Comparison of ENCODE assay signal across 8 mouse cellular contexts in genomic region chr7:88129536-88130487, GRCm38 (mm10).
DNase-seq lines count a peak whose midpoint lies in the region; ATAC-seq and TF ChIP-seq lines count a peak whose summit lies in the region.

No protein-coding gene starts in this region.

- peak; percentile 87 for ATAC-seq in hindbrain, postnatal 0 days
- peak; percentile 90 for ATAC-seq in lung, embryonic 14.5 days (ENCODE audit: insufficient read depth)

- peaks cover 13% of the 10 kb centered on the region for H3K4me1 ChIP-seq in hindbrain, postnatal 0 days (ENCODE audit: insufficient read depth, low read length)
- no peaks in the 10 kb centered on the region for H3K4me1 ChIP-seq in lung, embryonic 14.5 days (ENCODE audit: insufficient read depth)

- H3K27me3 ChIP-seq in hindbrain, postnatal 0 days (ENCODE audit: insufficient read depth, low read length), result no peaks in the 10 kb centered on the region
- H3K27me3 ChIP-seq in lung, embryonic 14.5 days (ENCODE audit: insufficient read depth, low read length), result peaks cover 14% of the 10 kb centered on the region

- no peak for TF ChIP-seq CTCF in hindbrain, postnatal 0 days (IDR thresholded peaks at IDR 0.05; ENCODE audit: low read depth)
- no peak for TF ChIP-seq CTCF in lung, embryonic 14.5 days (IDR thresholded peaks at IDR 0.05; ENCODE audit: low read depth)

- H3K27ac ChIP-seq in hindbrain, postnatal 0 days, result peak overlapping the region; percentile 26; the same call in 1 of the 2 replicates
- H3K27ac ChIP-seq in lung, embryonic 14.5 days (ENCODE audit: low read depth), result no peak overlapping the region

- no peaks in the 10 kb centered on the region for H3K36me3 ChIP-seq in hindbrain, postnatal 0 days (ENCODE audit: insufficient read depth, low read length)
- no peaks in the 10 kb centered on the region for H3K36me3 ChIP-seq in lung, embryonic 14.5 days (ENCODE audit: insufficient read depth)

- H3K4me2 ChIP-seq in hindbrain, postnatal 0 days (ENCODE audit: low read depth, low read length), result peak overlapping the region; percentile 53
- H3K4me2 ChIP-seq in lung, embryonic 14.5 days, result peak overlapping the region; percentile 70

- whole genome bisulfite sequencing in hindbrain, postnatal 0 days, result 6% methylated on average over 41 of the region's 41 CpGs
- WGBS in lung, embryonic 14.5 days, result 11% methylated on average over 41 of the region's 41 CpGs

- H3K4me3 ChIP-seq in hindbrain, postnatal 0 days (ENCODE audit: low read length), result peak overlapping the region; percentile 32
- peak overlapping the region; percentile 36 for H3K4me3 ChIP-seq in lung, embryonic 14.5 days (ENCODE audit: low read depth, low read length)

- peak overlapping the region; percentile 51 for H3K9ac ChIP-seq in hindbrain, postnatal 0 days (replicated peaks; ENCODE audit: low read length)
- H3K9ac ChIP-seq in lung, embryonic 14.5 days, result peak overlapping the region; percentile 20

- DNase-seq in cerebellum, postnatal 14 days, result peak; percentile 57 to 58
- no peak for DNase-seq in cerebellum, adult 8-10 months
- DNase-seq in urinary bladder, postnatal 14 days (ENCODE audit: low spot score), result peak; percentile 4
- no peak for DNase-seq in urinary bladder, postnatal 10 days (ENCODE audit: low spot score)
- DNase-seq in hindbrain, postnatal 0 days (ENCODE audit: low spot score), result peak; percentile 65
- DNase-seq in lung, embryonic 14.5 days, result peak; percentile 62
- DNase-seq in retina, postnatal 1 day, result peak; percentile 71
- no peak for DNase-seq in ovary, postnatal 14 days (ENCODE audit: low spot score)

- no peaks in the 10 kb centered on the region for H3K9me3 ChIP-seq in hindbrain, postnatal 0 days (ENCODE audit: low read length)
- H3K9me3 ChIP-seq in lung, embryonic 14.5 days (ENCODE audit: low read depth, low read length), result no peaks in the 10 kb centered on the region

Comparison
In these comparisons a context has a peak if more than half of its experiments do, and no peak if none do; other contexts are left out.
1. DNase-seq: peak in cerebellum, postnatal 14 days (2 of 2), urinary bladder, postnatal 14 days (single experiment), hindbrain, postnatal 0 days (single experiment), lung, embryonic 14.5 days (single experiment) and retina, postnatal 1 day (single experiment); none in cerebellum, adult 8-10 months (single experiment), urinary bladder, postnatal 10 days (single experiment) and ovary, postnatal 14 days (single experiment).